Mouse (Mus musculus): Measurements from ENCODE around the gene Syt3. TPM values are rescaled to one million over a fixed set of nuclear protein-coding genes. Genes with fewer than 3 reads are reported as not detected.

Syt3 gene
- 0.35 and 0.40 TPM in 2 replicates for polyA plus RNA-seq (2014; fragmentation: Nextera tagmentation; extraction: Ambion mirVana)

DNA sequence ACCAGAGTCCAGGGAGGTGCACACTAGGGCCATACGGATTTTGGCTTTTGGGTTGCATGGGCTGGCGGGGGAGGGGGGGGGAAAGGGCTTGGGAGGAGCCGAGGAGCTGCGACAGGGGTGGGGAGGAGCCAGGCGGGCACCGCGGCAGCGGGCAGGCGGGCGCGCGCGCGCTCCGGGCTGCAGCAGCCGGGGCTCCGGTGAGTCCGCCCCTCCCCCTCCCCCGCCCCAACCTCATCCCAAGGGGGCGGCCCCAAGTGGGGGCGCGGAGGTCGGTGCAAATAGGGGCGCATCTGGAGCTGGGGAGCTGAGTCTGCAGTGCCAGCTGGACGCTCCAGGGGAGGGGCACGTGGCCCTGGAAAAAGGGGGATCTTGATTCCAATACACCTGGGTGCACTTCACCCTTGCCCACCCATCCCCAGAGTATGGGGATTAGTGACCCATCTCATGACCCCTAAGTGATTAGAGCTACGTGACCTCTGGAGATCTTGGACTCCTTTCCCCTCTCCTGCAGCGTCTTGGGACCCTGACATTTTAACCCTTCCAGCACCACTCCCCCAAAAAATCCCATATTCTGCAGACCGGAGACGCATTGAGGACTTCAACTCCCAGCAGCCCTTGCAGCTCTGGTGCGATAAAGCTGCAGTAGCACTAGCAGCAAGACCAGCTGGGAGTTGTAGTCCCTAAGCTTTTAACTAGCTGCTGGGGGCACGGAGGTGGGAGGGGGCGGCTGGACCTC lies at the start of gene Syt3:
Gene Syt3, plus strand, starts transcription at position 123 of the 736 bp plus-strand sequence.
- Histone ChIP-seq H3K27ac (ENCODE audit: low read depth, low read length) (no peak within 1 kb of the TSS), H3K9ac (ENCODE audit: low read depth, low read length) (0 out of 2 replicates have a peak within 1 kb of the TSS, but pooled peaks have one; percentile 14), H3K4me2 (peak within 1 kb of the TSS; percentile 84), H3K9me3 (ENCODE audit: control insufficient read depth, low read length) (no peaks in the 10 kb centered on the region), H3K36me3 (ENCODE audit: control insufficient read depth, insufficient read depth, low read length) (no peaks in the 10 kb centered on the region), H3K4me1 (replicated peaks; ENCODE audit: control insufficient read depth, insufficient read depth, low read length) (no peaks in the 10 kb centered on the region), H3K27me3 (replicated peaks; ENCODE audit: control insufficient read depth, insufficient read depth, low read length) (peaks cover 51% of the 10 kb centered on the region), H3K4me3 (ENCODE audit: low read depth, low read length) (peak within 1 kb of the TSS; percentile 50)
- DNase-seq (ENCODE audit: low spot score) (peak; percentile 61), ATAC-seq (replicated peaks; ENCODE audit: low FRiP score) (peak; percentile 65)
- whole genome bisulfite sequencing: 1% methylated on average over 23 of the region's 33 CpGs

GRCm38 (mm10) chr7:44334139-44334538 lies 49.8 kb upstream of the Syt3 start:
- Histone ChIP-seq H3K27ac (ENCODE audit: low read depth, low read length) (no peak overlapping the region), H3K4me3 (ENCODE audit: low read depth, low read length) (no peak overlapping the region), H3K36me3 (ENCODE audit: control insufficient read depth, insufficient read depth, low read length) (no peaks in the 10 kb centered on the region), H3K27me3 (replicated peaks; ENCODE audit: control insufficient read depth, insufficient read depth, low read length) (peaks cover 58% of the 10 kb centered on the region), H3K4me2 (no peak overlapping the region), H3K9me3 (ENCODE audit: control insufficient read depth, low read length) (no peaks in the 10 kb centered on the region), H3K9ac (ENCODE audit: low read depth, low read length) (no peak overlapping the region), H3K4me1 (replicated peaks; ENCODE audit: control insufficient read depth, insufficient read depth, low read length) (no peaks in the 10 kb centered on the region; the same call in 1 of the 2 replicates)
- 62% methylated on average over 14 of the region's 14 CpGs for WGBS
- no peak for ATAC-seq (replicated peaks; ENCODE audit: low FRiP score)
- DNase-seq (ENCODE audit: low spot score): no peak

GRCm38 (mm10) chr7:44335031-44335878 lies 48.6 kb upstream of the Syt3 start:
- H3K27me3 ChIP-seq (replicated peaks; ENCODE audit: control insufficient read depth, insufficient read depth, low read length): peaks cover 69% of the 10 kb centered on the region
- H3K36me3 ChIP-seq (ENCODE audit: control insufficient read depth, insufficient read depth, low read length): no peaks in the 10 kb centered on the region
- H3K4me3 ChIP-seq (ENCODE audit: low read depth, low read length): peak overlapping the region; percentile 43
- DNase-seq (ENCODE audit: low spot score): peak; percentile 67
- no peaks in the 10 kb centered on the region for H3K9me3 ChIP-seq (ENCODE audit: control insufficient read depth, low read length)
- H3K27ac ChIP-seq (ENCODE audit: low read depth, low read length): no peak overlapping the region
- 6% methylated on average over 21 of the region's 40 CpGs for WGBS
- H3K4me2 ChIP-seq: peak overlapping the region; percentile 64
- no peak overlapping the region for H3K9ac ChIP-seq (ENCODE audit: low read depth, low read length)
- no peak; the same call in 1 of the 2 replicates for ATAC-seq (replicated peaks; ENCODE audit: low FRiP score)
- H3K4me1 ChIP-seq (replicated peaks; ENCODE audit: control insufficient read depth, insufficient read depth, low read length): no peaks in the 10 kb centered on the region; the same call in 1 of the 2 replicates

DNA sequence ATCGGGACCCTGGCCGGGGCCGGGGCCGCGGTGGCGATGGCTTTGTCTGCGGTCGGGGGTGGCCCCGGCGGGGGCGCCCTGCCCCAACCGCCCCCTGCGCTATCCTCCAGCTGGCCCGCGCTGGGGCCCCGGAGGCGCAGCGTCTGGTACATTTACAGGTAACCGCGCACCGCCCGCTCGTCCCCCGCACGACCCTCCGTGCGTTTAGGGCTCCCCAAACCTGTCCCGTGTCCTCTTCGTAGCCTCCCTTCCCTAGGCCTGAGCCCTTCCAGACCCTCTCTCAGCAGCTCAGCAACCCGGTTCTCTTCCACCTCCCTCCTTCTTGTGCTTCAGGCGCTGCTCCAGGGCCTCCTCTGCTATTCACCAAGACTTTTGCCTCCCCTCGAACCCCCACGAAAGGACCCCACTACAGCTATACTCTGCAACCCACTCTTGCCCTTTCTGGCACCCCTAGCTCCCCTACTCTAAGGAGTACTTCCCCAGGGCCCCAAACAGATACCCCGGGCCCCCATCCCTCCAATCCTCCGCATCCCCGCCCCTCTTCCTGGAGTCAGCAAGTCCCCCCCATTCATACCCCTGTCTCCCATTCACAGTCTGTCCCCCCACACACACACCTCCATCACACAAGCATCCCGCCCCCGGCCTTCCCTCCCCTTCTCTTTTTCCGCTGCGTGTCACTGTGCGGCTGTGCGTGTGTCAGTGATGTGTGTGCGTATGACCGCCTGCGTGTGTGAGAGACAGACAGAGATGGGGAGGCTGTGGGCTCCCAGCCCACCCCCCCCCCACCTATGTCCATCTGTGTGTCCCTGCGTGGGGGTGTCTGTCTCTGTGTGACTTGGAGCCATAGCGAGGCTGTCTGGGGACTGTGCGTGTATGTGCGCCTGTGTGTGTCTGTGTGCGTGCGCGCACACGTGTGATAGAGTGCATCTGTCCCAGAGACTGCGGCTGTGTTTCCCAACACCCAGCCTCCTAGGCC lies 47.6 kb upstream of the Syt3 start:
- H3K9me3 ChIP-seq (ENCODE audit: control insufficient read depth, low read length): no peaks in the 10 kb centered on the region
- DNase-seq (ENCODE audit: low spot score) (no peak), ATAC-seq (replicated peaks; ENCODE audit: low FRiP score) (no peak; the same call in 1 of the 2 replicates)
- WGBS: 5% methylated on average over 50 of the region's 54 CpGs
- H3K9ac ChIP-seq (ENCODE audit: low read depth, low read length): no peak overlapping the region
- H3K27me3 ChIP-seq (replicated peaks; ENCODE audit: control insufficient read depth, insufficient read depth, low read length): peaks cover 72% of the 10 kb centered on the region
- no peak overlapping the region for H3K27ac ChIP-seq (ENCODE audit: low read depth, low read length)
- H3K4me3 ChIP-seq (ENCODE audit: low read depth, low read length): peak overlapping the region; percentile 43
- H3K36me3 ChIP-seq (ENCODE audit: control insufficient read depth, insufficient read depth, low read length): no peaks in the 10 kb centered on the region
- H3K4me1 ChIP-seq (replicated peaks; ENCODE audit: control insufficient read depth, insufficient read depth, low read length): no peaks in the 10 kb centered on the region; the same call in 1 of the 2 replicates
- peak overlapping the region; percentile 64 for H3K4me2 ChIP-seq

DNA sequence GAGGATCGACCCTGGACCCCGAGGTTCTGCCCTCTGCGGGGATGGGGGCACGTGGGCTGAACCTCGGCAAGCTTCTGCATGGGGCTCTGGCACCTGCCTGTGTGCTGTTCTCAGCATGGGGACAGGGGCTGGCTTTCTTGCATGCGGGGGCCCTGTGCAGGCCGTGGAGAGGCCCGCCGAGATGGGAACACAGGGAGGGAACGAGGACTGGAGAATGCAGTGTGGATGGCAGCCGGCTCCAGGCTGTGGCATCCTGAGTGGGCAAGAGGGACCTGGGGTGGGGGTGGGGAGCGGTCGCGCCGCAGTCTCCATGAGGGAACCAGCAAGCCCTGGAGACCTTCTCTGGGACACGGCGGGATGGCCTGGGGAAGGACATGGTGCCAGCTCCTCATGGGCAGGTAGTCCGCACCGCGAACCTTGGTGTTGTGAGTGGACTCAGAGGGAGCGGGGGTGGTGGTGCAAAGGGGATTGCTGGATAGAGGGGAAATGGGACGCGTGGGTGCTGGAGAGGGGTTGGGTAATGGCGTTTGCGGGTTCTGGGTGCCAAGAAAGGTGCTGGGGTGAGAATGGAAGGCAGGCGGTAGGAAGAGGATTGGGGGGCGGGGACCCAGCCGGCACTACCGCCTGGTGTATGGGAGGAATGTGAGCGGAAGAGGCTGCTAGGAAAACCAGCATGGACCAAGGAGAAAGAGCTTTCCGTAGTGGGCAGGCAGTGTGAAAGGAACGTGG lies 46.6 kb upstream of the Syt3 start:
- Histone ChIP-seq H3K4me3 (ENCODE audit: low read depth, low read length) (no peak overlapping the region), H3K9me3 (ENCODE audit: control insufficient read depth, low read length) (no peaks in the 10 kb centered on the region), H3K4me2 (no peak overlapping the region), H3K27me3 (replicated peaks; ENCODE audit: control insufficient read depth, insufficient read depth, low read length) (peaks cover 72% of the 10 kb centered on the region), H3K4me1 (replicated peaks; ENCODE audit: control insufficient read depth, insufficient read depth, low read length) (no peaks in the 10 kb centered on the region; the same call in 1 of the 2 replicates), H3K27ac (ENCODE audit: low read depth, low read length) (no peak overlapping the region), H3K36me3 (ENCODE audit: control insufficient read depth, insufficient read depth, low read length) (no peaks in the 10 kb centered on the region), H3K9ac (ENCODE audit: low read depth, low read length) (no peak overlapping the region)
- ATAC-seq (replicated peaks; ENCODE audit: low FRiP score) (no peak), DNase-seq (ENCODE audit: low spot score) (no peak)
- 6% methylated on average over 32 of the region's 32 CpGs for WGBS

- H3K4me2 ChIP-seq: no peak overlapping the region
- H3K27me3 ChIP-seq (replicated peaks; ENCODE audit: control insufficient read depth, insufficient read depth, low read length): peaks cover 64% of the 10 kb centered on the region
These were observed 43.7 kb upstream of the Syt3 start for GRCm38 (mm10) chr7:44340226-44340625.

DNA sequence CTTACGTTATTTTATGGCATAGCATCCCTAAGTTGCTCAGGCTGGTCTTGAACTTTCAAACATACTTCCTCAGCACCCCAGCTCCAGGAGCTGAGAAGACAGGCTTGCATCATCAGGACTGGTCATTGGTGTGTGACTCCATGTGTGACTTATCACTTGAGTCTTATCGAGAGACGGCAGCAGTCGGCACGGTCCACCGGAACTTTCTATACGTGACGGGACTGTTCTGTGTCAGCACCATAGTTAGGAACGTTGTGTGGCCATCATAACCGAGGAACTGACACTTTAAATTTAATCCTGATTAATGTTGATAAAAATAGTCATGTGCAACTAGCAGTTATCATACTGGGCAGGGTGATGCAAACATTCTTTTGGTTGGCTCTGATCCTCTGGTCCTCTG lies 42.8 kb upstream of the Syt3 start:
- no peak overlapping the region for H3K4me3 ChIP-seq (ENCODE audit: low read depth, low read length)
- DNase-seq (ENCODE audit: low spot score) (no peak), ATAC-seq (replicated peaks; ENCODE audit: low FRiP score) (no peak)
- no peak overlapping the region for H3K27ac ChIP-seq (ENCODE audit: low read depth, low read length)
- no peaks in the 10 kb centered on the region for H3K4me1 ChIP-seq (replicated peaks; ENCODE audit: control insufficient read depth, insufficient read depth, low read length)
- no peaks in the 10 kb centered on the region for H3K36me3 ChIP-seq (ENCODE audit: control insufficient read depth, insufficient read depth, low read length)
- H3K9me3 ChIP-seq (ENCODE audit: control insufficient read depth, low read length): no peaks in the 10 kb centered on the region
- 84% methylated on average over 10 of the region's 10 CpGs for WGBS
- H3K4me2 ChIP-seq: no peak overlapping the region
- peaks cover 55% of the 10 kb centered on the region for H3K27me3 ChIP-seq (replicated peaks; ENCODE audit: control insufficient read depth, insufficient read depth, low read length)
- H3K9ac ChIP-seq (ENCODE audit: low read depth, low read length): no peak overlapping the region

More at GRCm38 (mm10) chr7:44340226-44340625, 43.7 kb upstream of the Syt3 start:
- Histone ChIP-seq H3K27ac (ENCODE audit: low read depth, low read length) (no peak overlapping the region), H3K9ac (ENCODE audit: low read depth, low read length) (no peak overlapping the region), H3K36me3 (ENCODE audit: control insufficient read depth, insufficient read depth, low read length) (no peaks in the 10 kb centered on the region), H3K4me1 (replicated peaks; ENCODE audit: control insufficient read depth, insufficient read depth, low read length) (no peaks in the 10 kb centered on the region; the same call in 1 of the 2 replicates), H3K9me3 (ENCODE audit: control insufficient read depth, low read length) (no peaks in the 10 kb centered on the region), H3K4me3 (ENCODE audit: low read depth, low read length) (no peak overlapping the region)
- ATAC-seq (replicated peaks; ENCODE audit: low FRiP score) (no peak), DNase-seq (ENCODE audit: low spot score) (no peak)
- WGBS: 54% methylated on average over 6 of the region's 6 CpGs
